Mouse (Mus musculus): ENCODE measurements around the gene Ccdc167. TPM values are rescaled to one million over a fixed set of nuclear protein-coding genes. Genes with fewer than 3 reads are reported as not detected.
"Not testable (repeated sequence)": the region's sequence is repeated elsewhere in the genome, so short reads cannot be mapped to it uniquely, and the experiment has no call there.

Gene Ccdc167
- polyA plus RNA-seq, 1 experiment: 1.4 TPM

DNA sequence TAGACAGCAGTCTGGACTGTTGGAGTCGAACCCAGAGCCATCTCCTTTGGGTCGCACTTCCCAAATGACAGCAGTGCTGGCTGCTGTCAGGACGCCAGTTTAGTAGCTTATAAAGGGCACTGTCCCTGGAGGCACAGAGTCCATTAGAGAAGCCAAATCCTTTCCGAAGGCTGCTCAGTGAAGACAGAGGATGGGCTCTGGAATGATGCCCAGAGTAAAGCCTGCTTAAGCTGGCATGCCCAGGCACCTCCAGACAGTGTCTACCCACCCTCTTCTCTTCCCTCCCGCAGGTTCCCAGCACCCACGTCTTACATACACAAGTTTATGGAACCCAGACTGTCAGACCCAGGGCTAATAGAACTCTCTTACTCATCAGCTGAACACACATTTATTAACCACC, 7.8 kb upstream of the Ccdc167 start:
- peaks cover 8% of the 10 kb centered on the region for H3K27me3 ChIP-seq (ENCODE audit: control insufficient read depth)
- peaks cover 9% of the 10 kb centered on the region for H3K4me1 ChIP-seq (ENCODE audit: control insufficient read depth)
- H3K36me3 ChIP-seq (ENCODE audit: control insufficient read depth): no peaks in the 10 kb centered on the region
- H3K9me3 ChIP-seq (ENCODE audit: control insufficient read depth, low read length): no peaks in the 10 kb centered on the region
- H3K4me3 ChIP-seq (replicated peaks): no peak overlapping the region
- TF ChIP-seq GATA1 (IDR thresholded peaks at IDR 0.05; ENCODE audit: low read length): no peak
- TF ChIP-seq TAL1 (IDR thresholded peaks at IDR 0.05; ENCODE audit: low read length): no peak

DNA sequence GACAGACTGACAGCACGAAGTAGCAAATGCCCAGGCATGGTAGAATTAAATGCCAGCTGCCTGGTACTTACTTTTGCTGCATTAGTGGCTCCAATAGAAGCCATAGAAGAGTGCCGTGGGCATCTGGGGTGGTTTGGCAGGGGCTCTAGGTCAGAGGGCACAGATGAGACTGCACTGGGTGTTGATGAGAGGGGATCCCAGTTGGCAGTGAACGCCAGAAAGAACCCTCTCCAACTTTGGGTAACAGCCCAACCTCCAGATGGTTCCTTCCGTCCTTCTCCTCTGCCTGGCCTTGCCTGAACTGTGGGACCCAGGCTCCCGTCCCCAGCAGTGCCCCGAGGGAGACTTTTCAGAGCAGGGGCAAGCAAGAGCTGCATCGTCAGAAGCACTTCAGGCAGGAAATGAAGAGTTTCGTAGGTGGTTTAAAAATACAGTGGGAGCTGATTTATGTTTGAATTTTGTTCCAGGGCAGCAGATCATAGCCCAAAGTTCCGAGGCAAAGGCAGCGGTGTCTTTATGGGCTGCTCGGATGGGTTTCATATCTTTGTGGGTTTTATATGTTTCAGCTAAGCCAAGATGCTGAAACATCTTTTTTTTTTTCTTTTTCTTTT, 4.0 kb upstream of the Ccdc167 start:
- H3K27me3 ChIP-seq (ENCODE audit: control insufficient read depth): peaks cover 5% of the 10 kb centered on the region
- no peak overlapping the region for H3K4me3 ChIP-seq (replicated peaks)
- H3K36me3 ChIP-seq (ENCODE audit: control insufficient read depth): no peaks in the 10 kb centered on the region
- TF ChIP-seq TAL1 (IDR thresholded peaks at IDR 0.05; ENCODE audit: low read length) (no peak), GATA1 (IDR thresholded peaks at IDR 0.05; ENCODE audit: low read length) (no peak)
- peaks cover 16% of the 10 kb centered on the region for H3K4me1 ChIP-seq (ENCODE audit: control insufficient read depth)
- H3K9me3 ChIP-seq (ENCODE audit: control insufficient read depth, low read length): no peaks in the 10 kb centered on the region

DNA sequence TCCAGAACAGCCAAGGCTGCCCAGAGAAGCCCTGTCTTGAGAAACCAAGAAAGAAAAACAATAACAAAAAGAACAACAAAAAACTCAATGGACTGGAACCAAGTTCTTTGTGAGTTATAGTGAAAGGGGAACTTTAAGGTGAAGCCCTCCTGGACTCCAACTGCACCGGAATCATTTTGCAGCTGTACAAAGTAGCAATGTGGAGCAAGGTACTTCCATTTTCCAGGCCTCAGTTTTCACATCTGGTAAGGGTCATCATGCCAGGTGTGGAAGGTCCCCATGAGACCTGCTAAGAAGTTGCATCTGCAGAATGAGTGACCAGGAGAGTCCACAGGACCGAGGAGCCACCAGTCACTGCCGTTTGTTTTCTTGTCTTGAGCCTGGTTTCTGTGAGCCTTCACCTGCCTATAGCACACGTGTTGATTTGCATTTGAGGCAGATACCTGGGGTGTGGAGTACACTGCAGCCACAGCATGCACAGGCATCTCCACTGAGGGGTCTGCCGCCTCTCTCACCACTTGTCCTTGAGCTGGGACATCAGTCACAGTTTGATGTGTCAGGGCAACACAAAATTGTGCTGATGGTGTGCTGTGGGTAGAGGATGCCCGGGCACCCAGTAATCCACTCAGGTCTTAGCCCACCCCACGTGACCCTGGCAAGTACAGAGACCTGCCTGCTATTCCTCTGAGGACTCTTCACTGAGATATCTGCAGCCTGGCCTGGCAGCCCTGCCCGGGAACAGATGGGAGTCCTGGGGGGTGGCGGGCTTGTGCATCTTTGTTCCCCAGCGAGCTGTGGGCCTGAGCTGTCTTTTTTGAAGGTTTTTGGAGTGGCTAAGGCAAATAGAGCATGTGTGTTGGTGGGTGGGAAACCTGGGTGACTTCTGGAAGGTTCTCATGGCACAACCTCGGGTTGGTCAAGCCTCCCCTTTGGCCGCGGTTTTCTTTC, 3.1 kb upstream of the Ccdc167 start:
- H3K27me3 ChIP-seq (ENCODE audit: control insufficient read depth): peaks cover 5% of the 10 kb centered on the region
- no peaks in the 10 kb centered on the region for H3K9me3 ChIP-seq (ENCODE audit: control insufficient read depth, low read length)
- H3K36me3 ChIP-seq (ENCODE audit: control insufficient read depth): peaks cover under 1% of the 10 kb centered on the region
- TF ChIP-seq GATA1 (IDR thresholded peaks at IDR 0.05; ENCODE audit: low read length) (no peak), TAL1 (IDR thresholded peaks at IDR 0.05; ENCODE audit: low read length) (no peak)
- peaks cover 23% of the 10 kb centered on the region for H3K4me1 ChIP-seq (ENCODE audit: control insufficient read depth)
- H3K4me3 ChIP-seq (replicated peaks): no peak overlapping the region

DNA sequence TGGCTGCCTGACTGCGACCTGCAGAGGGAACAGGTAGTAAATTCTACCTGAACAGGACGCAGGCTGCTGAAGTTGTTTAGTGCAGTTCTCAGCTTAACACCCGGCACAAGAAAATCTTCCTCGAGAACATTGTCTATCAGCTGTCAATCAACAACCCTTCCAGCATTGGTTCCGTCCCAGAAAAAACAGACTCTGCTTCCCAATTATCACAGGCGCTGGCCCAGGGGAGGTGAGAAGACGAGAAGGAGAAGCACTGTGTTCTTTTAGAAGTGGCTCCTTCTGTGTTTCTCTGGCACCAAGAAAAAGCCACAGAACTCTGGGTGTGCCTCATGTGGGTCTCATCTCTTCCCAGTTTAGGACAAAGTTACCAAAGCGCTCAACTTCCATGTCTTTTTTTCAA, 1.8 kb upstream of the Ccdc167 start:
- peaks cover 7% of the 10 kb centered on the region for H3K36me3 ChIP-seq (ENCODE audit: control insufficient read depth)
- no peak overlapping the region for H3K4me3 ChIP-seq (replicated peaks)
- no peak for TF ChIP-seq TAL1 (IDR thresholded peaks at IDR 0.05; ENCODE audit: low read length)
- TF ChIP-seq GATA1 (IDR thresholded peaks at IDR 0.05; ENCODE audit: low read length): no peak

DNA sequence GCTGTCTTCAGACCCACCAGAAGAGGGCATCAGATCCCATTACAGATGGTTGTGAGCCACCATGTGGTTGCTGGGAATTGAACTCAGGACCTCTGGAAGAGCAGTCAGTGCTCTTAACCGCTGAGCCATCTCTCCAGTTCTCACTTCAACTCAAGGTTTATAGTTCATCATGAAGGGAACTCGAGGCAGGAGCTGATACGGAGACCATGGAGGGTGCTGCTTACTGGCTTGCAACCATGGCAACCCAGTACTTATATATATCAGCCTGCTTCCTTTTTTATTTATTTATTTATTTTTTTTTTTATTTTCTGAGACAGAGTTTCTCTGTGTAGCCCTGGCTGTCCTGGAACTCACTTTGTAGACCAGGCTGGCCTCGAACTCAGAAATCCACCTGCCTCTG, 3.1 kb downstream of the Ccdc167 start:
- H3K36me3 ChIP-seq (ENCODE audit: control insufficient read depth): peaks cover 24% of the 10 kb centered on the region

More for the DNA sequence above, 1.8 kb upstream of the Ccdc167 start:
- Histone ChIP-seq H3K4me1 (ENCODE audit: control insufficient read depth) (peaks cover 27% of the 10 kb centered on the region), H3K27me3 (ENCODE audit: control insufficient read depth) (peaks cover 5% of the 10 kb centered on the region; the same call in 1 of the 2 replicates), H3K9me3 (ENCODE audit: control insufficient read depth, low read length) (no peaks in the 10 kb centered on the region)

DNA sequence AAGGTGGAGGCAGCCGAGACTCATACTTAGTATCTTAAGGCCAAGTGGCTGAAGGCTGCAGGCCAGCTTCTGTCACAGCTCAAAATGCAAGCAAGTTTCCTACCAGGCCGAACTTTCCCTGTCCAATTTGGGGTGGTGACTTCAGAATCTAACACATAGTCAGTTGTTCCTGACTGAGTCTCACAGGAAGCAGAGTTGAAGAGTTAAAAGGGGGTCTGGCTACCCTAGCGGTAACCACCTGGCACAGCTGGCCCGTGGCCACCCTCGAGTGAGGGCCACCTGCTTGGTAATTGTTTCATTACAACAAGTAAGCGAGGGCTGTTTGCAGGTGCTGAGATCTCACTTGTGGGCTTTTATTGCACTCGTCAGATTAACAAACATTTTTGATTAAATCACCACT, 4.3 kb downstream of the Ccdc167 start:
- H3K36me3 ChIP-seq (ENCODE audit: control insufficient read depth): peaks cover 31% of the 10 kb centered on the region

More for the DNA sequence above, 3.1 kb downstream of the Ccdc167 start:
- H3K4me1 ChIP-seq (ENCODE audit: control insufficient read depth): peaks cover 53% of the 10 kb centered on the region
- H3K4me3 ChIP-seq (replicated peaks); H3K27me3 ChIP-seq (ENCODE audit: control insufficient read depth); H3K9me3 ChIP-seq (ENCODE audit: control insufficient read depth, low read length): not testable (repeated sequence)

DNA sequence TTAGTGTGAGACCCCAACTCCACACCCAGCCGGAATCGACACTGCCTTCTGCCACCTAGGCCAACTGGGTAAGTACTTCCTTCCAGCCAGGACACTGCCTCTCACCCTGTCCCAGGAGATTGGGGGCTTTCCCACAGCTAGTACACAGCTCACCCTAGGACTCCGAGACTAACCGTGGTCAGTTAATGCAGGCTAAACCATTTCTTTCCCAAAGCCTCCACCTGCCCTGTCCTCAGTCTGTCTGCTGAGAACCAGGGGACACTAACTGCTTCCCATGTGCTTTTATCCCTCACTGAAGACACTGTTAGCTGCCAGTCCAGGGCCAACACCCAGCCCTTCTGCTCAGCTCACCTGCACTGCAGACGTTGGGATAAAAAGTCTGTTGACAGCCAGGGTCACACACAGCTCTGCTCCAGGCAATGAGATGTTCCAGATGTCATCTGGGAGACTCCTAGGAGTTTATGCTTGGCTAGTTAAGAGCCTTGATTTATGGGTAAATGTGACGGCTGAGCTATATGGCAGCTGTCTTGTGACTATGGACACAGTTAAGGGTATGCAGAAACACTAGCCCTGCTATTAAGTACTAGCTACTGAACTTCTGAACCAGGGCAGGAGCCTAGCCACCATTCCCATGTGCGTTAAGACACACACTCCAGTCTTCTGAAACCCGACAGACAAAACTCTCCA, 5.0 kb downstream of the Ccdc167 start:
- no peaks in the 10 kb centered on the region for H3K9me3 ChIP-seq (ENCODE audit: control insufficient read depth, low read length)
- H3K4me1 ChIP-seq (ENCODE audit: control insufficient read depth): peaks cover 55% of the 10 kb centered on the region
- peaks cover 31% of the 10 kb centered on the region for H3K36me3 ChIP-seq (ENCODE audit: control insufficient read depth)

More for the DNA sequence above, 4.3 kb downstream of the Ccdc167 start:
- no peak for TF ChIP-seq GATA1 (IDR thresholded peaks at IDR 0.05; ENCODE audit: low read length)
- H3K27me3 ChIP-seq (ENCODE audit: control insufficient read depth): no peaks in the 10 kb centered on the region
- no peaks in the 10 kb centered on the region for H3K9me3 ChIP-seq (ENCODE audit: control insufficient read depth, low read length)
- H3K4me1 ChIP-seq (ENCODE audit: control insufficient read depth): peaks cover 61% of the 10 kb centered on the region
- H3K4me3 ChIP-seq (replicated peaks): no peak overlapping the region

DNA sequence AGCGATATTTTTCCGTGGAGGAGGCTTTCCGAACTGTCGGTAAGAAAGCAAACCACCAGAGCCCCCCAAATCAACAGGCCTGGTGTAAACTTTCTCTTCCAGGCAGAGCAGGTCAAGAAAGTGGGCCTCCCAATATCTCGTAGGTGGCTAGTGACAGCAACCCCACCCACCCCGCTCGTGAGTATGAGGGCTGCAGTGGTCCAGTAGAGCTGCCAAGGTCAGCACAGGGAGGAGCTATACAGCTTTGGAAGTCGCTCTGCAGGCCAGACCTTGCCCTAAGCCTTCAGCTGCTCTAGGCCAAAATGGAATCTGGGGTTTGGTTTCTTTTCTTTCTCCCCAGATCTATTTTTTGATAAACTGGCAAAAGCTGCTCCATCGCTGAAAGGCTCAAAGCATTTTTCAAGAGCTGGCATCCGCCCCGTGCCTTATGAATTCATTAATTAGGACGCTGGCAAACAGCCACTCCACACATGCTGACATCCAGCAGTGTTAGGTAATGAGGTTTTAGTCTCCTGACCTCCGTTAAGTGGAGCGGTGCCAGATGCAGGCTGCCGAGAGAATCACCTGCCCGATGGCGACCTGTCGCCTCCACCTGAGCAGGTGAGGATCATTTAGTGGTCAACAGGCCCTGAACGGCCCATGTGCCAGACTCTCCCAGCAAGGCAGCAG, 5.6 kb downstream of the Ccdc167 start:
- no peaks in the 10 kb centered on the region for H3K27me3 ChIP-seq (ENCODE audit: control insufficient read depth)
- TF ChIP-seq GATA1 (IDR thresholded peaks at IDR 0.05; ENCODE audit: low read length) (no peak), TAL1 (IDR thresholded peaks at IDR 0.05; ENCODE audit: low read length) (no peak)
- no peak overlapping the region for H3K4me3 ChIP-seq (replicated peaks)
- peaks cover 49% of the 10 kb centered on the region for H3K4me1 ChIP-seq (ENCODE audit: control insufficient read depth)
- no peaks in the 10 kb centered on the region for H3K9me3 ChIP-seq (ENCODE audit: control insufficient read depth, low read length)
- peaks cover 31% of the 10 kb centered on the region for H3K36me3 ChIP-seq (ENCODE audit: control insufficient read depth)

More for the DNA sequence above, 5.0 kb downstream of the Ccdc167 start:
- Histone ChIP-seq H3K27me3 (ENCODE audit: control insufficient read depth) (no peaks in the 10 kb centered on the region), H3K4me3 (replicated peaks) (no peak overlapping the region)
- TF ChIP-seq TAL1 (IDR thresholded peaks at IDR 0.05; ENCODE audit: low read length) (no peak), GATA1 (IDR thresholded peaks at IDR 0.05; ENCODE audit: low read length) (no peak)

All from erythroblast, embryonic 14.5 days (primary cell).